Mouse (Mus musculus) embryo, embryonic 11 days (tissue): ENCODE data around the gene Bmp8b.
"Not testable (repeated sequence)": the region's sequence is repeated elsewhere in the genome, so short reads cannot be mapped to it uniquely, and the experiment has no call there.

Source experiments
- DNase-seq: peaks from one replicate; pipeline ENCODE4 v3.0.0-alpha.2; 2015

Gene Bmp8b

GRCm38 (mm10) chr4:123112216-123112764, 7.3 kb downstream of the Bmp8b start:
- no peak for DNase-seq

GRCm38 (mm10) chr4:123114651-123115050, 9.7 kb downstream of the Bmp8b start:
- not testable (repeated sequence) for DNase-seq

- peak; percentile 41 for DNase-seq
These were observed 11.0 kb downstream of the Bmp8b start, which contains the start of gene Oxct2b for GRCm38 (mm10) chr4:123116011-123116410. Gene Oxct2b, plus strand, starts transcription at chr4:123116266.

GRCm38 (mm10) chr4:123116640-123117039, 11.7 kb downstream of the Bmp8b start:
- peak; percentile 30 for DNase-seq

GRCm38 (mm10) chr4:123121286-123121685, 16.3 kb downstream of the Bmp8b start:
- no peak for DNase-seq

GRCm38 (mm10) chr4:123126626-123127025, 21.7 kb downstream of the Bmp8b start:
- no peak for DNase-seq

GRCm38 (mm10) chr4:123127051-123127450, 22.1 kb downstream of the Bmp8b start:
- DNase-seq, result no peak

GRCm38 (mm10) chr4:123137551-123137950, 32.6 kb downstream of the Bmp8b start:
- DNase-seq, result no peak

- peak; percentile 96 for DNase-seq
These were observed 34.7 kb downstream of the Bmp8b start, which contains the start of gene Ppie for GRCm38 (mm10) chr4:123139513-123140154. Gene Ppie, minus strand, starts transcription at chr4:123139951.

GRCm38 (mm10) chr4:123147446-123148150, 42.6 kb downstream of the Bmp8b start:
- DNase-seq, result no peak

GRCm38 (mm10) chr4:123152003-123152402, 47.0 kb downstream of the Bmp8b start:
- DNase-seq, result no peak

- no peak for DNase-seq
These were observed 48.0 kb downstream of the Bmp8b start for GRCm38 (mm10) chr4:123152976-123153375.

- peak; percentile 74 for DNase-seq
These were observed 50.0 kb downstream of the Bmp8b start for GRCm38 (mm10) chr4:123155004-123155403.

- DNase-seq, result no peak
These were observed 50.5 kb downstream of the Bmp8b start for GRCm38 (mm10) chr4:123155427-123155826.

GRCm38 (mm10) chr4:123155840-123156239, 50.9 kb downstream of the Bmp8b start:
- no peak for DNase-seq

GRCm38 (mm10) chr4:123160571-123160970, 55.6 kb downstream of the Bmp8b start:
- DNase-seq, result no peak

- DNase-seq, result not testable (repeated sequence)
These were observed 56.3 kb downstream of the Bmp8b start for GRCm38 (mm10) chr4:123161251-123161650.

- peak; percentile 22 for DNase-seq
These were observed 57.4 kb downstream of the Bmp8b start for GRCm38 (mm10) chr4:123162305-123162917.

- no peak for DNase-seq
These were observed 59.2 kb downstream of the Bmp8b start for GRCm38 (mm10) chr4:123164157-123164556.

- DNase-seq, result no peak
These were observed 66.8 kb downstream of the Bmp8b start for GRCm38 (mm10) chr4:123171811-123172210.
